Mouse (Mus musculus) frontal cortex, postnatal 14 days (tissue): ENCODE measurements at regions not wholly inside any gene's neighbourhood (a gene's known extent, or its start where the extent isn't known, plus 50 kb on each side); places are given as distances from the start of the nearest gene placed in this dataset.
A peak's percentile ranks its signal among the peaks of the same experiment; 100 is the strongest.

ENCODE experiments used
- DNase-seq, 2 experiments: peaks; one replicate each; pipeline ENCODE4 v3.0.0; 2022; ENCODE audit warnings: low spot score in 2 of 2

- no peak for DNase-seq
These were observed 148.5 kb upstream of the 4931429L15Rik start for GRCm38 (mm10) chr9:46468306-46468705.

- DNase-seq: no peak
These were observed 147.9 kb upstream of the 4931429L15Rik start for GRCm38 (mm10) chr9:46467671-46468070.

GRCm38 (mm10) chr9:46462681-46463080, 142.9 kb upstream of the 4931429L15Rik start:
- no peak for DNase-seq

- DNase-seq: no peak
These were observed 138.2 kb upstream of the 4931429L15Rik start for GRCm38 (mm10) chr9:46457945-46458344.

- no peak for DNase-seq
These were observed 135.2 kb upstream of the 4931429L15Rik start for GRCm38 (mm10) chr9:46454807-46455610.

GRCm38 (mm10) chr9:46443191-46444095, 123.7 kb upstream of the 4931429L15Rik start:
- no peak for DNase-seq

- no peak for DNase-seq
These were observed 123.0 kb upstream of the 4931429L15Rik start for GRCm38 (mm10) chr9:46442739-46443181.

GRCm38 (mm10) chr9:46440226-46440625, 120.4 kb upstream of the 4931429L15Rik start:
- no peak for DNase-seq

- DNase-seq: peak; percentile 64 to 72
These were observed 114.9 kb upstream of the 4931429L15Rik start for GRCm38 (mm10) chr9:46434700-46435099.

- DNase-seq: no peak
These were observed 113.9 kb upstream of the 4931429L15Rik start for GRCm38 (mm10) chr9:46433716-46434115.

- DNase-seq: no peak
These were observed 111.3 kb upstream of the 4931429L15Rik start for GRCm38 (mm10) chr9:46431053-46431452.

GRCm38 (mm10) chr9:46423184-46423967, 103.6 kb upstream of the 4931429L15Rik start:
- DNase-seq: no peak

GRCm38 (mm10) chr9:46421688-46422274, 102.0 kb upstream of the 4931429L15Rik start:
- no peak for DNase-seq

- no peak for DNase-seq
These were observed 91.9 kb upstream of the 4931429L15Rik start for GRCm38 (mm10) chr9:46411686-46412085.

GRCm38 (mm10) chr9:46408776-46409175, 89.0 kb upstream of the 4931429L15Rik start:
- DNase-seq: no peak

- DNase-seq: no peak
These were observed 86.8 kb upstream of the 4931429L15Rik start for GRCm38 (mm10) chr9:46406606-46407005.

- DNase-seq: no peak
These were observed 76.8 kb upstream of the 4931429L15Rik start for GRCm38 (mm10) chr9:46396591-46396990.

- DNase-seq: no peak
These were observed 75.5 kb upstream of the 4931429L15Rik start for GRCm38 (mm10) chr9:46395156-46395765.

- no peak for DNase-seq
These were observed 74.5 kb upstream of the 4931429L15Rik start for GRCm38 (mm10) chr9:46394239-46394638.

- peak; percentile 29 to 47 for DNase-seq
These were observed 73.0 kb upstream of the 4931429L15Rik start for GRCm38 (mm10) chr9:46392641-46393321.
